Mouse (Mus musculus): ENCODE measurements around the gene Gm49337.

Gm49337 gene

GRCm38 (mm10) chr4:116173072-116173471, at the start of gene Gm49337, which contains the start of gene 1700042G07Rik:
Gene Gm49337 (plus strand): TSS chr4:116173384.
Gene 1700042G07Rik (plus strand): TSS chr4:116173372.
- DNase-seq, result no peak

GRCm38 (mm10) chr4:116123602-116124519, 49.3 kb upstream of the Gm49337 start, which contains the start of the genes Rad54l and Pomgnt1:
Gene Rad54l (minus strand): TSS chr4:116123690.
Gene Pomgnt1 (plus strand): TSS chr4:116123840.
- DNase-seq, result peak; percentile 92

- DNase-seq, result peak; percentile 35
These were observed 47.3 kb upstream of the Gm49337 start for GRCm38 (mm10) chr4:116125803-116126386.

- DNase-seq, result no peak
These were observed 45.2 kb upstream of the Gm49337 start for GRCm38 (mm10) chr4:116127956-116128355.

GRCm38 (mm10) chr4:116133126-116133525, 40.1 kb upstream of the Gm49337 start:
- DNase-seq, result no peak

- no peak for DNase-seq
These were observed 38.2 kb upstream of the Gm49337 start for GRCm38 (mm10) chr4:116134990-116135389.

- no peak for DNase-seq
These were observed 35.7 kb upstream of the Gm49337 start for GRCm38 (mm10) chr4:116137421-116137996.

- DNase-seq, result no peak
These were observed 32.2 kb upstream of the Gm49337 start for GRCm38 (mm10) chr4:116140801-116141574.

GRCm38 (mm10) chr4:116141736-116142135, 31.4 kb upstream of the Gm49337 start:
- DNase-seq, result no peak

- no peak for DNase-seq
These were observed 30.9 kb upstream of the Gm49337 start for GRCm38 (mm10) chr4:116142269-116142668.

- DNase-seq, result no peak
These were observed 29.8 kb upstream of the Gm49337 start for GRCm38 (mm10) chr4:116143317-116143811.

- DNase-seq, result peak; percentile 35
These were observed 29.1 kb upstream of the Gm49337 start for GRCm38 (mm10) chr4:116143891-116144717.

- DNase-seq, result no peak
These were observed 23.4 kb upstream of the Gm49337 start for GRCm38 (mm10) chr4:116149812-116150155.

- peak; percentile 86 for DNase-seq
These were observed 22.9 kb upstream of the Gm49337 start for GRCm38 (mm10) chr4:116150156-116150861.

- no peak for DNase-seq
These were observed 22.3 kb upstream of the Gm49337 start for GRCm38 (mm10) chr4:116150862-116151221.

- no peak for DNase-seq
These were observed 21.9 kb upstream of the Gm49337 start, which contains the start of gene Lurap1 for GRCm38 (mm10) chr4:116151238-116151637. Gene Lurap1 (minus strand): TSS chr4:116151338.

- DNase-seq, result no peak
These were observed 20.5 kb upstream of the Gm49337 start for GRCm38 (mm10) chr4:116152702-116153101.

- DNase-seq, result no peak
These were observed 15.3 kb upstream of the Gm49337 start for GRCm38 (mm10) chr4:116157882-116158281.

GRCm38 (mm10) chr4:116159912-116160311, 13.3 kb upstream of the Gm49337 start:
- DNase-seq, result no peak

- no peak for DNase-seq
These were observed 12.4 kb upstream of the Gm49337 start for GRCm38 (mm10) chr4:116160769-116161168.

GRCm38 (mm10) chr4:116162142-116162541, 11.0 kb upstream of the Gm49337 start:
- DNase-seq, result no peak
